Mouse (Mus musculus) heart, postnatal 0 days (tissue): ENCODE results near the gene Tcl1b1. TPM values are rescaled to one million over a fixed set of nuclear protein-coding genes. Genes with fewer than 3 reads are reported as not detected.

Experiments used
- ATAC-seq: fragments of 200-750 bp; cut with Nextera tagmentation; 2 replicates; pipeline ENCODE4 v1.8.0; 2017; ENCODE audit warnings: low read depth, moderate number of reproducible peaks, moderate library complexity; ENCODE audit not compliant: insufficient read depth
- DNase-seq: peaks from one replicate; pipeline ENCODE4 v3.0.0-alpha.2; 2016; ENCODE audit warnings: low spot score
- H3K27ac ChIP-seq: fragments of 300-500 bp; sonication (generic); 2 replicates; pipeline ENCODE4 v1.5.1; 2014; ENCODE audit warnings: low read depth, mild to moderate bottlenecking
- H3K27me3 ChIP-seq: fragments of 300-500 bp; sonication (generic); 2 replicates; pipeline ENCODE4 v1.6.1; 2014; ENCODE audit warnings: low read length, mixed read lengths; ENCODE audit not compliant: control insufficient read depth, insufficient read depth
- H3K36me3 ChIP-seq: fragments of 300-500 bp; sonication (generic); replicated peaks from 2 replicates; pipeline ENCODE4 v1.6.1; 2014; ENCODE audit warnings: low read length, mixed read lengths; ENCODE audit not compliant: control insufficient read depth, insufficient read depth
- H3K4me1 ChIP-seq: fragments of 300-500 bp; sonication (generic); 2 replicates; pipeline ENCODE4 v1.6.1; 2014; ENCODE audit warnings: antibody characterized with exemption; ENCODE audit not compliant: control insufficient read depth, insufficient read depth
- H3K4me2 ChIP-seq: fragments of 300-500 bp; sonication (generic); 2 replicates; pipeline ENCODE4 v1.6.1; 2014; ENCODE audit warnings: low read depth, mild to moderate bottlenecking, low read length, moderate library complexity
- H3K4me3 ChIP-seq: fragments of 300-500 bp; sonication (generic); 2 replicates; pipeline ENCODE4 v1.5.1; 2014; ENCODE audit warnings: low read depth, low read length
- H3K9ac ChIP-seq: fragments of 300-500 bp; sonication (generic); replicated peaks from 2 replicates; pipeline ENCODE4 v1.6.1; 2014; ENCODE audit warnings: low read depth, low read length, mixed read lengths
- H3K9me3 ChIP-seq: fragments of 300-500 bp; sonication (generic); replicated peaks from 2 replicates; pipeline ENCODE4 v1.6.1; 2016; ENCODE audit warnings: low read length; ENCODE audit not compliant: control insufficient read depth
- CTCF ChIP-seq: IDR thresholded peaks from 2 replicates; pipeline ENCODE4 v1.5.1; 2016; ENCODE audit warnings: antibody characterized with exemption, control low read depth, low read depth
- EP300 ChIP-seq: IDR thresholded peaks from 2 replicates; pipeline ENCODE4 v1.6.1; 2016; ENCODE audit warnings: antibody characterized with exemption, low read depth
- WGBS: fragments of 180-500 bp; shearing (Covaris S2); extraction: QIAGEN DNeasy Blood & Tissue Kit; methylation state at CpG from one replicate; pipeline ENCODE4 v1.1.7; 2014; 5-methylcytosine and 5-hydroxymethylcytosine counted together
- polyA plus RNA-seq: library from polyadenylated mRNA; unstranded; fragments of >200 nt; fragmentation: Nextera tagmentation; extraction: Ambion mirVana; gene quantifications from 2 replicates; pipeline ENCODE4 v1.2.1, GENCODE M21; 2015
- total RNA-seq: library from RNA; depleted of rRNA; stranded (reverse); fragments of >200 nt; gene quantifications from 2 replicates; pipeline ENCODE4 v1.2.3, GENCODE M21; 2014; ENCODE audit warnings: low replicate concordance; rRNA removed

The Tcl1b1 gene
- total RNA-seq: not detected in 2 replicates
- polyA plus RNA-seq: not detected in 2 replicates

GRCm38 (mm10) chr12:105159390-105159789 is at the start of gene Tcl1b1:
Gene Tcl1b1 (plus strand): TSS chr12:105159690.
- ATAC-seq (no peak), DNase-seq (no peak)
- 74% methylated on average over 4 of the region's 4 CpGs for WGBS
- no peak within 1 kb of the TSS for H3K4me2 ChIP-seq
- TF ChIP-seq EP300 (no peak), CTCF (no peak)
- H3K4me3 ChIP-seq: no peak within 1 kb of the TSS
- H3K9me3 ChIP-seq: no peaks in the 10 kb centered on the region
- H3K36me3 ChIP-seq: no peaks in the 10 kb centered on the region
- H3K9ac ChIP-seq: no peak within 1 kb of the TSS
- no peaks in the 10 kb centered on the region for H3K4me1 ChIP-seq
- H3K27me3 ChIP-seq: no peaks in the 10 kb centered on the region
- no peak within 1 kb of the TSS for H3K27ac ChIP-seq

DNA sequence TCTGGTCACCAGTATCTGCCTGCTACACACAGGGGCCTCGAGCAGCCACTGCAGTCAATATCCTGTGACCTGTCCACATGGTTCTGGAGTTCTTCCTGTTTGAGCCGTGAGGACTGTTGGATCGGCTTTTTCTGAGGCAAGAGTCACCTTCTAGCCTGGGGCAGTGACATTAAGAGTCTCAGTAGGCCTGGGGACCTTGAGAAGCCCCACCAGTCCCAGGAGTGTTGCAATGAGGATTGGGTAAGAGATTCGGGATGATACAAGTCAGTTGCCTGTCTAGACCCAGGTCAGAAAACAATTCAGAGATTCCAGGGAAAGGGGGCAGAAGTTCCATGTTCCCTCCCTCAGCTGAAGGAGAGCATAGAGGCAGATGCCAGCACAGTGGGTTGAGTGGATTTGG is 49.7 kb upstream of the Tcl1b1 start:
- Histone ChIP-seq H3K9me3 (no peaks in the 10 kb centered on the region), H3K27ac (no peak overlapping the region), H3K4me1 (no peaks in the 10 kb centered on the region), H3K4me3 (no peak overlapping the region), H3K4me2 (no peak overlapping the region), H3K27me3 (no peaks in the 10 kb centered on the region), H3K36me3 (no peaks in the 10 kb centered on the region), H3K9ac (no peak overlapping the region)
- TF ChIP-seq CTCF (no peak), EP300 (no peak)
- 44% methylated on average over 4 of the region's 4 CpGs for WGBS
- no peak for DNase-seq
- no peak for ATAC-seq

DNA sequence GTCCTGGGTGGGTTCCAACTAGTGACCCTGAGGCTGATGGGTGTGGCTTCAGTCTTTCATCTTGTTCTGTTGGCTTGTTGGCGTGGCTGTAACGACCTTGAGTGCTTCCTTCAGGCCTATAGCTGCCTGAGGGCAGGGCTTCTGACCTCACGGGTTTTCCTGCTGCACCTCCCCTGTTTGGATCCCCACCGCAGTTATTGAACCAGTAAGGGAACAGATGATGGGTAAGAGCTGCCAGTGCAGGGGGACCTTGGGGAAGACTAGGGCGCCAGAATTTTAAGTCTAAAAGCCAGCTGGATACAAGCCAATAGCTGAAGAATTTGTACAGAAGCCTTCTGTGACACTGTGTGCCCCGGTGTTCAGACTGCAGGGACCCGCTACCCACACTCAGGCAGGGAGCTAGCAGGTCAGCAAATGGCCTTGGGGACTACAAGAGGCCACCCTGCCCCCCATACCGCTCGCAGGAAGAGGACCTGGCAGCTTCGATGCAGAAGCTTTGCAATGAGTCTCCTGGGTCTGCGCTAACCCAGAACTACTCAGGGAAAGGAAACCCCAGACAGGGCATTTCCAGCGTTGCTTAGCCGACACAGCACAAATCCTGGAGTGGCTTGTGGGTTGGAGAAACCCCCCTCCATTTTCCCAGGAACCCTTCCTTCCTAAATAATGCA is 47.0 kb upstream of the Tcl1b1 start:
- H3K4me2 ChIP-seq: no peak overlapping the region
- ATAC-seq (no peak), DNase-seq (no peak)
- no peaks in the 10 kb centered on the region for H3K36me3 ChIP-seq
- TF ChIP-seq CTCF: no peak
- no peaks in the 10 kb centered on the region for H3K9me3 ChIP-seq
- no peak overlapping the region for H3K9ac ChIP-seq
- H3K27ac ChIP-seq: no peak overlapping the region
- no peaks in the 10 kb centered on the region for H3K4me1 ChIP-seq
- WGBS: 30% methylated on average over 13 of the region's 13 CpGs
- H3K4me3 ChIP-seq: no peak overlapping the region
- H3K27me3 ChIP-seq: no peaks in the 10 kb centered on the region

- no peak overlapping the region for H3K4me3 ChIP-seq
- ATAC-seq: no peak
- no peak for DNase-seq
- 90% methylated on average over 1 of the region's 1 CpGs for WGBS
- TF ChIP-seq CTCF (no peak), EP300 (no peak)
- no peaks in the 10 kb centered on the region for H3K27me3 ChIP-seq
- H3K9me3 ChIP-seq: no peaks in the 10 kb centered on the region
- no peak overlapping the region for H3K9ac ChIP-seq
- no peaks in the 10 kb centered on the region for H3K36me3 ChIP-seq
- H3K27ac ChIP-seq: no peak overlapping the region
- no peak overlapping the region for H3K4me2 ChIP-seq
- no peaks in the 10 kb centered on the region for H3K4me1 ChIP-seq
These were observed 42.8 kb upstream of the Tcl1b1 start for GRCm38 (mm10) chr12:105116648-105117047.

DNA sequence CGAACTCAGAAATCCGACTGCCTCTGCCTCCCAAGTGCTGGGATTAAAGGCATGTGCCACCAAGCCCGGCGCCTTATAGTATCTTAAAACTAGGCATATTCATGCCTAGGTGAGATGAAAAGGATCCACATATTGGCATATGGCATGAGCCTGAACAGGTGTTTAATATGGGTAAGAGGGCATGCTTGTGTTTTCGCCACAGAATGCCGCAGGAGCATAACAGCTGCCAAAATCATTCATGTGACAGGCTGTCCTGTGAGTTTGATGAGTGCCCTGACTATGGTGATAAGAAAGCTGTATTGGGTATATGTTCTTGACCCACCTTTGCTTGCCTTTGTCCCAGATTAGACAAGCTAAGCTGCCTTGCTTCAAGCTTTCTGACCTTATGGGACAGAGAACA is 34.1 kb upstream of the Tcl1b1 start:
- H3K9me3 ChIP-seq: no peaks in the 10 kb centered on the region
- H3K9ac ChIP-seq: no peak overlapping the region
- H3K27me3 ChIP-seq: no peaks in the 10 kb centered on the region
- WGBS: 78% methylated on average over 6 of the region's 6 CpGs
- H3K27ac ChIP-seq: no peak overlapping the region
- ATAC-seq (no peak), DNase-seq (no peak)
- H3K4me3 ChIP-seq: no peak overlapping the region
- H3K4me2 ChIP-seq: no peak overlapping the region
- TF ChIP-seq CTCF (no peak), EP300 (no peak)
- H3K36me3 ChIP-seq: no peaks in the 10 kb centered on the region
- no peaks in the 10 kb centered on the region for H3K4me1 ChIP-seq

DNA sequence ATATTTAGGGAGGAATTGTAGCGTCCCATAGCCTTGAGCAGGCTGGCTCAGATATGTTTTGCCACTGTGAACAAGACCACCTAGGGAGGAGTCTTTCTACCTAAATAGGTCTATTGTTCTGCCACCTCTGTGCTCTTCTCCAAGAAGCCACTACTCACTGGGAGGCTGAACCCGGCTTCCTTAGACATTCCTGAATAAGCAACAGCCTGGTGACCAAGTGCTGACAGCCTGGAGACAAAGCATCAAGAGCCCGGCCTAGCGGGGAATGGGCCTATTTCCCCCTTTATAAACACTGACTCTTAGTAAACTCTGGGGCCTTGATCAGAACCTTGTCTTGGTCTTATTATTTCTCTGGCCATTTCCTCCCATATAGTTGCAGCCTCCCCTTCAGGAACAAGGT is 33.0 kb upstream of the Tcl1b1 start:
- Histone ChIP-seq H3K27ac (no peak overlapping the region), H3K4me3 (no peak overlapping the region), H3K4me1 (no peaks in the 10 kb centered on the region), H3K4me2 (no peak overlapping the region), H3K27me3 (no peaks in the 10 kb centered on the region), H3K9me3 (no peaks in the 10 kb centered on the region), H3K9ac (no peak overlapping the region), H3K36me3 (no peaks in the 10 kb centered on the region)
- WGBS: 64% methylated on average over 4 of the region's 4 CpGs
- TF ChIP-seq EP300: no peak
- no peak for TF ChIP-seq CTCF
- ATAC-seq (no peak), DNase-seq (no peak)
